Mouse (Mus musculus): Measurements from ENCODE around the gene 2700049A03Rik. TPM values are rescaled to one million over a fixed set of nuclear protein-coding genes. Genes with fewer than 3 reads are reported as not detected.

The 2700049A03Rik gene
- polyA plus RNA-seq, 1 experiment from 2014 or later = 12.1 TPM

GRCm38 (mm10) chr12:71275906-71276595, 139.4 kb downstream of the 2700049A03Rik start:
- no peaks in the 10 kb centered on the region for H3K27me3 ChIP-seq
- no peak overlapping the region for H3K27ac ChIP-seq (replicated peaks)
- WGBS = 79% methylated on average over 8 of the region's 8 CpGs
- no peak overlapping the region for H3K9ac ChIP-seq
- no peaks in the 10 kb centered on the region for H3K36me3 ChIP-seq
- peaks cover 7% of the 10 kb centered on the region; the same call in 1 of the 2 replicates for H3K4me1 ChIP-seq (replicated peaks)
- H3K4me2 ChIP-seq = no peak overlapping the region
- no peak overlapping the region for H3K4me3 ChIP-seq
- ATAC-seq (ENCODE audit: low FRiP score, low read depth) = no peak
- H3K9me3 ChIP-seq = no peaks in the 10 kb centered on the region

GRCm38 (mm10) chr12:71279521-71280262, 143.0 kb downstream of the 2700049A03Rik start:
- peak; percentile 69; the same call in 1 of the 2 replicates for ATAC-seq (ENCODE audit: low FRiP score, low read depth)
- Histone ChIP-seq H3K4me3 (no peak overlapping the region), H3K36me3 (no peaks in the 10 kb centered on the region), H3K27ac (replicated peaks) (peak overlapping the region; percentile 36), H3K27me3 (no peaks in the 10 kb centered on the region), H3K4me1 (replicated peaks) (peaks cover 7% of the 10 kb centered on the region; the same call in 1 of the 2 replicates), H3K4me2 (no peak overlapping the region), H3K9me3 (no peaks in the 10 kb centered on the region), H3K9ac (no peak overlapping the region)
- WGBS = 34% methylated on average over 12 of the region's 12 CpGs

- 81% methylated on average over 12 of the region's 12 CpGs for WGBS
- Histone ChIP-seq H3K9me3 (no peaks in the 10 kb centered on the region), H3K9ac (no peak overlapping the region), H3K27me3 (no peaks in the 10 kb centered on the region), H3K4me1 (replicated peaks) (peaks cover 7% of the 10 kb centered on the region; the same call in 1 of the 2 replicates), H3K4me2 (no peak overlapping the region), H3K4me3 (no peak overlapping the region), H3K36me3 (no peaks in the 10 kb centered on the region), H3K27ac (replicated peaks) (no peak overlapping the region)
- no peak for ATAC-seq (ENCODE audit: low FRiP score, low read depth)
Observed at GRCm38 (mm10) chr12:71281201-71281768, 144.6 kb downstream of the 2700049A03Rik start.

- H3K27me3 ChIP-seq = no peaks in the 10 kb centered on the region
- H3K9ac ChIP-seq = no peak overlapping the region
- no peaks in the 10 kb centered on the region for H3K36me3 ChIP-seq
- H3K9me3 ChIP-seq = no peaks in the 10 kb centered on the region
- H3K4me1 ChIP-seq (replicated peaks) = 0 out of 2 replicates have a peak, but pooled peaks cover 2% of the 10 kb centered on the region
- H3K27ac ChIP-seq (replicated peaks) = no peak overlapping the region
- ATAC-seq (ENCODE audit: low FRiP score, low read depth) = no peak
- no peak overlapping the region for H3K4me3 ChIP-seq
- H3K4me2 ChIP-seq = no peak overlapping the region
Observed at GRCm38 (mm10) chr12:71285399-71285798, 148.8 kb downstream of the 2700049A03Rik start.

- no peaks in the 10 kb centered on the region for H3K27me3 ChIP-seq
- ATAC-seq (ENCODE audit: low FRiP score, low read depth) = peak; percentile 15; the same call in 1 of the 2 replicates
- no peak overlapping the region for H3K4me3 ChIP-seq
Observed at GRCm38 (mm10) chr12:71290460-71290859, 153.8 kb downstream of the 2700049A03Rik start.

More at GRCm38 (mm10) chr12:71290460-71290859, 153.8 kb downstream of the 2700049A03Rik start:
- no peak overlapping the region for H3K4me2 ChIP-seq
- no peak overlapping the region for H3K9ac ChIP-seq
- H3K27ac ChIP-seq (replicated peaks) = no peak overlapping the region
- peaks cover 17% of the 10 kb centered on the region for H3K4me1 ChIP-seq (replicated peaks)
- no peaks in the 10 kb centered on the region for H3K9me3 ChIP-seq
- 54% methylated on average over 2 of the region's 2 CpGs for WGBS
- no peaks in the 10 kb centered on the region for H3K36me3 ChIP-seq

Other genes starting within 250 kb of the 2700049A03Rik start
- 174 and 180 TPM in 2 replicates for gene Actr10, start 199.0 kb upstream of the 2700049A03Rik start, polyA plus RNA-seq (2015; fragmentation: Nextera tagmentation; extraction: Ambion mirVana)
- gene Psma3, start 162.2 kb upstream of the 2700049A03Rik start, polyA plus RNA-seq (2015; fragmentation: Nextera tagmentation; extraction: Ambion mirVana) = 492 and 509 TPM in 2 replicates
- 40.1 and 43.1 TPM in 2 replicates for gene Arid4a, start 120.9 kb upstream of the 2700049A03Rik start, polyA plus RNA-seq (2015; fragmentation: Nextera tagmentation; extraction: Ambion mirVana)
- gene Tomm20l, start 25.4 kb upstream of the 2700049A03Rik start, polyA plus RNA-seq (2015; fragmentation: Nextera tagmentation; extraction: Ambion mirVana) = not detected in 2 replicates
- 107 and 114 TPM in 2 replicates for gene Timm9, start 164 bp upstream of the 2700049A03Rik start, polyA plus RNA-seq (2015; fragmentation: Nextera tagmentation; extraction: Ambion mirVana)
- gene Dact1, start 173.0 kb downstream of the 2700049A03Rik start, polyA plus RNA-seq (2015; fragmentation: Nextera tagmentation; extraction: Ambion mirVana) = 27.7 and 31.1 TPM in 2 replicates